Mouse (Mus musculus) liver, adult 2 months (tissue): ENCODE results near the gene Snx13. TPM values are rescaled to one million over a fixed set of nuclear protein-coding genes. Genes with fewer than 3 reads are reported as not detected.

ENCODE experiments used
- DNase-seq: peaks from one replicate; pipeline ENCODE4 v3.0.0-alpha.2; 2011; ENCODE audit warnings: low read depth, low spot score; ENCODE audit errors: extremely low read depth
- H3K27ac ChIP-seq: fragments of 200-500 bp; replicated peaks from 2 replicates; pipeline ENCODE4 v1.5.1; 2012; ENCODE audit warnings: low read depth, mild to moderate bottlenecking, control low read depth, inconsistent platforms, low read length; ENCODE audit not compliant: insufficient read depth
- H3K27me3 ChIP-seq: fragments of 200-500 bp; 2 replicates; pipeline ENCODE4 v1.6.1; 2012; ENCODE audit warnings: mild to moderate bottlenecking, moderate library complexity, low read length, inconsistent platforms; ENCODE audit not compliant: control insufficient read depth, insufficient read depth
- H3K36me3 ChIP-seq: fragments of 200-500 bp; 2 replicates; pipeline ENCODE4 v1.6.1; 2012; ENCODE audit warnings: low read length, inconsistent platforms; ENCODE audit not compliant: control insufficient read depth, insufficient read depth
- H3K4me1 ChIP-seq: fragments of 200-500 bp; 2 replicates; pipeline ENCODE4 v1.6.1; 2011; ENCODE audit warnings: low read length; ENCODE audit not compliant: control insufficient read depth, insufficient read depth
- H3K4me3 ChIP-seq: fragments of 200-500 bp; 2 replicates; pipeline ENCODE4 v1.5.1; 2011; ENCODE audit warnings: low read depth, mild to moderate bottlenecking, control low read depth, low read length, moderate library complexity; ENCODE audit not compliant: insufficient read depth
- H3K79me2 ChIP-seq: fragments of 200-500 bp; 2 replicates; pipeline ENCODE4 v1.6.1; 2012; ENCODE audit warnings: inconsistent platforms, mild to moderate bottlenecking, low read length, moderate library complexity; ENCODE audit not compliant: control insufficient read depth, insufficient read depth
- H3K9ac ChIP-seq: fragments of 200-500 bp; 2 replicates; pipeline ENCODE4 v1.6.1; 2012; ENCODE audit warnings: low read depth, mild to moderate bottlenecking, control low read depth, inconsistent platforms, low read length
- CTCF ChIP-seq: fragments of 200-500 bp; IDR thresholded peaks from 2 replicates; pipeline ENCODE4 v1.5.1; 2011; ENCODE audit warnings: low read depth, low read length, control low read depth
- POLR2A ChIP-seq: fragments of 200-500 bp; IDR thresholded peaks from 2 replicates; pipeline ENCODE4 v1.6.1; 2011; ENCODE audit warnings: low read length, control low read depth; ENCODE audit not compliant: insufficient read depth; ENCODE audit errors: extremely low read depth
- WGBS: fragments of 180-500 bp; shearing (Covaris S2); methylation state at CpG from one replicate; pipeline ENCODE4 v1.1.7; 2018; 5-methylcytosine and 5-hydroxymethylcytosine counted together
- polyA plus RNA-seq: library from polyadenylated mRNA; depleted of rRNA; stranded (reverse); fragments of >200 nt; gene quantifications from 2 replicates; pipeline ENCODE4 v1.2.3, GENCODE M21; 2012
- total RNA-seq: library from RNA; depleted of rRNA; stranded (reverse); fragments of >200 nt; gene quantifications from 2 replicates; pipeline ENCODE4 v1.2.3, GENCODE M21; 2014

Gene Snx13
- total and polyA plus RNA-seq, 2 experiments, result 3.5 to 22.3 TPM

DNA sequence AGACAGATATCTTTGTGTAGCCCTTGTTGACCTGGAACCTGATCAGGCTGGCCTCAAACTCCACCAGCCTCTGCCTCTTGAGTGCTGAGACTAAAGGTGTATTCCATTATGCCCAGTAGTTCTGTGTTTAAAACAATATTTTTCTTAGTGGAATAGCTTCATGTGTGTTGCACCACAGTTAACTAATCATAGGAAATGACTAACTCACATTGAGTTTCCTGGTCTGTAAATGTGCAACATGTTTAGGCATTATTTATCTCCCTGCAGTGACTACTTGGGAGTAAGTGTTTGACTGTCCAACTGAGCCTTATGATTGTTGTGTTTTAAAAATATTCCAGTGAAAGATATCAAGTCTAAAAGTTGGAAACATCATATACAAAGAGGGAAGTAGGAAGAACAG is 20.6 kb downstream of the Snx13 start:
- no peak for DNase-seq
- H3K36me3 ChIP-seq, result no peaks in the 10 kb centered on the region
- peaks cover 28% of the 10 kb centered on the region for H3K79me2 ChIP-seq
- no peak overlapping the region for H3K27ac ChIP-seq
- no peaks in the 10 kb centered on the region for H3K27me3 ChIP-seq
- H3K9ac ChIP-seq, result no peak overlapping the region
- no peak overlapping the region for H3K4me3 ChIP-seq
- TF ChIP-seq CTCF (no peak), POLR2A (no peak)
- H3K4me1 ChIP-seq, result peaks cover 11% of the 10 kb centered on the region

- Histone ChIP-seq H3K36me3 (no peaks in the 10 kb centered on the region), H3K4me1 (peaks cover 6% of the 10 kb centered on the region), H3K9ac (no peak overlapping the region), H3K4me3 (no peak overlapping the region), H3K27ac (no peak overlapping the region), H3K79me2 (peaks cover 23% of the 10 kb centered on the region), H3K27me3 (no peaks in the 10 kb centered on the region)
- TF ChIP-seq CTCF, result no peak
- TF ChIP-seq POLR2A, result no peak
- DNase-seq, result no peak
Measured at GRCm38 (mm10) chr12:35071336-35071735, 24.4 kb downstream of the Snx13 start.

DNA sequence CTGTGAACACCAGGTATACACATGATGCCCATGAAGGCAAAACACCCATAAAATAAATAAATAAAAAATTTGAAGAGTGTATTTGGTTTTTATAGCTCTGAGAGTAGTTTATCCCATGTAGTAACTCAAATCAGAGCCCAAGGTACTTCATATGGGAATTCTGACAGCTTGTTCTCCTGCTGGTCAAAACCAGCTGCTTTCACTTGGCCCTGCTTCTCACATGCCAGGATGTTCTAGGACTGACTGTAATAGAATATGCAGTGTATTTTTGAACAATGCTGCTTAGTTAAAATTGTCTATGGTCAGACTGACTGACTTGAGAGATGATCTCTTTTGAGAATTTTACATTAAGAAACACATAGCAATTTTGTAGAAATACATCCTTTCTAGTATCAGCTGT is 25.2 kb downstream of the Snx13 start:
- H3K79me2 ChIP-seq, result peaks cover 17% of the 10 kb centered on the region
- H3K9ac ChIP-seq, result no peak overlapping the region
- no peak for DNase-seq
- H3K4me3 ChIP-seq, result no peak overlapping the region
- TF ChIP-seq POLR2A (no peak), CTCF (no peak)
- no peaks in the 10 kb centered on the region for H3K36me3 ChIP-seq
- H3K4me1 ChIP-seq, result peaks cover 4% of the 10 kb centered on the region
- H3K27ac ChIP-seq, result no peak overlapping the region
- H3K27me3 ChIP-seq, result no peaks in the 10 kb centered on the region

DNA sequence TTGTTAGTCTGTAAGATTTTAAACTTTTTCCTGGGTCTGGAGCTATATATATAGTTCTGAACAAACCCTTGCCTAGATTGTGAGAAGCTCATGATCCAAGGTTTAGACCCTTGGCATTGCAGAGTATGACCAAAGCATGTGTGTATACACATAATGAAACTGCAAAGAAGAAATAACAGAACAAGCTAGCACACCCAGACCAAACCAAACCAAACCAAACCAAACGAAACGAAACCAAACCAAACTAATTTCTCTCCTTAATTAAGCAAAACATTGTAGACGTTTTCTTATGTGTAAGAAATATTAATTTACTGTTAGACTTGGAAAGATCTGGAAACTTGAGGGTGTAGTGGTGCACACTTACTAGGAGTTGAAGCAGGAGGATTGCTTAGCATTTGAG is 29.0 kb downstream of the Snx13 start:
- peaks cover 3% of the 10 kb centered on the region; the same call in 1 of the 2 replicates for H3K4me1 ChIP-seq
- WGBS, result 83% methylated on average over 3 of the region's 3 CpGs
- H3K4me3 ChIP-seq, result no peak overlapping the region
- H3K27me3 ChIP-seq, result no peaks in the 10 kb centered on the region
- no peak overlapping the region for H3K9ac ChIP-seq
- no peak for TF ChIP-seq POLR2A
- TF ChIP-seq CTCF, result no peak
- H3K36me3 ChIP-seq, result no peaks in the 10 kb centered on the region
- peaks cover 12% of the 10 kb centered on the region for H3K79me2 ChIP-seq
- no peak for DNase-seq
- no peak overlapping the region for H3K27ac ChIP-seq

DNA sequence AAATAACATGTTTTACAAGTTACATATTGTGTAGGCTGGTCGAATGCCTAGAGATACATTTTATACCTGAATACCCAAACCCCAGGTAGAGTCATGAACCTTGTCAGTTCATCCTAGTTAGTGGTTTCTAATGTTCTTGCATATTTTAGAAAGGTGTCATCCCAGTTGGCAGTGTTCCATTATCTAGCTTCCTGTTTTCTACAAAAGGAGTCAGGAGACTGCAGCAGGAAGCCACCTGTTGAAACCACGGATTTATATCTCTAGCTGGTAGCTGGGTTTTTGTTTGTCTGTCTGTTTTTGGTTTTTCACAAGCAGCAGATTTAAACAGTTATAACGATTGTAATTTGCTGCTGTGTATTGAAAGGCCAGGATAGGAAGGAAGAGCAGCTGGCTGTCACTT is 76.6 kb downstream of the Snx13 start:
- DNase-seq, result no peak
- Histone ChIP-seq H3K79me2 (no peaks in the 10 kb centered on the region), H3K4me3 (no peak overlapping the region), H3K27me3 (no peaks in the 10 kb centered on the region), H3K36me3 (peaks cover 25% of the 10 kb centered on the region), H3K27ac (no peak overlapping the region), H3K9ac (no peak overlapping the region), H3K4me1 (no peaks in the 10 kb centered on the region)
- TF ChIP-seq CTCF (no peak), POLR2A (no peak)
- 73% methylated on average over 3 of the region's 3 CpGs for WGBS

DNA sequence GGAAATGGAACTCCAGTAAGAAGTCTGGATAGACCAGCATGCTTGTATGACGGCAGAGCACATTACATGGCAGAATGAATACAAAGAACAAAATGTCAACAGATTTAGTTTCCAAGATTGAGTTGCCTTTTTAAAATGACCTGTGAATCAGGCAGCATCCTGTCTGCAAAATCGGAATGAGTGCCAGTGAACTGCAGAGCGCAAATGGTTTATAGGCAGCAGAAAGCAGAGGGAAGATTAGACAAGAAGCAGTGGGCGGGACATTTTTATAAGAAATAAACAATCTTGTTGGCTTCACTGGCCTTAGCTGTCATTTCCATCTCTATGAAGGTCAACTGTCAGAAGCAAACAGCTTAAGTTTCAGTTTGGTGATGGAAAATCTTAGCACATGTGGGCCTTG is 106.2 kb downstream of the Snx13 start:
- Histone ChIP-seq H3K79me2 (no peaks in the 10 kb centered on the region), H3K36me3 (peaks cover 9% of the 10 kb centered on the region), H3K27me3 (no peaks in the 10 kb centered on the region), H3K27ac (no peak overlapping the region), H3K9ac (no peak overlapping the region), H3K4me3 (no peak overlapping the region), H3K4me1 (peaks cover 4% of the 10 kb centered on the region)
- no peak for TF ChIP-seq POLR2A
- no peak for TF ChIP-seq CTCF
- 73% methylated on average over 4 of the region's 4 CpGs for WGBS
- peak; percentile 26 for DNase-seq

DNA sequence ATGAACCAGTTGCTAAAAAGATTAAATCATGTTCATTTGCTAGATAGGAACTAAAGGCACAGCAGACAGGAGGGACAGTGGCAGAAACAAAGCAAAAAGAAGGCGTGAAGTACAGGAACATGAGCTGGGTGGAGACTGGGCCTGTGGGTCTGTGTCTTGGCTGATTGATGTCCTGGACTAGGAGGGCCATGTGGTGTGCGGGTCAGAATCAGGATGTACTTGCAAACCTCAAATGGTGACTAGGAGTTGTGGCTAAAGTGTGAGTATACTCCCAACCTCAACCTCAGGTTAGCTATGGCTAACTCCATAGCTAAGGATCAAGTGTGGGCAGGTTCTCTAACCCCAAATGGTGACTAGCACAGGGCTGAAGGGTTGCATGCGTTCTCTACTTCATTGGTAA is 107.2 kb downstream of the Snx13 start:
- Histone ChIP-seq H3K27me3 (no peaks in the 10 kb centered on the region), H3K9ac (no peak overlapping the region), H3K36me3 (no peaks in the 10 kb centered on the region), H3K27ac (no peak overlapping the region), H3K79me2 (no peaks in the 10 kb centered on the region), H3K4me3 (no peak overlapping the region), H3K4me1 (peaks cover 4% of the 10 kb centered on the region)
- DNase-seq, result no peak
- TF ChIP-seq POLR2A, result no peak
- TF ChIP-seq CTCF, result no peak
- 92% methylated on average over 3 of the region's 3 CpGs for WGBS
